Mouse (Mus musculus) thymus, postnatal 10 days (tissue): ENCODE measurements around the gene Gm17606.
"Not testable (repeated sequence)": the region's sequence is repeated elsewhere in the genome, so short reads cannot be mapped to it uniquely, and the experiment has no call there.

Source experiments
- DNase-seq, 2 experiments: peaks; one replicate each; pipeline ENCODE4 v3.0.0; 2021; ENCODE audit warnings: low spot score in 2 of 2

The Gm17606 gene

GRCm38 (mm10) chr14:54640946-54641304 lies at the start of gene Gm17606:
Gm17606 (plus strand) TSS chr14:54640952.
- no peak for DNase-seq

- DNase-seq, result no peak
Measured at GRCm38 (mm10) chr14:54591056-54591455, 49.7 kb upstream of the Gm17606 start.

GRCm38 (mm10) chr14:54592319-54592934 lies 48.3 kb upstream of the Gm17606 start:
- no peak for DNase-seq

GRCm38 (mm10) chr14:54594055-54594454 lies 46.7 kb upstream of the Gm17606 start:
- DNase-seq, result no peak

- DNase-seq, result no peak
Measured at GRCm38 (mm10) chr14:54594631-54595414, 45.9 kb upstream of the Gm17606 start.

GRCm38 (mm10) chr14:54597084-54597483 lies 43.7 kb upstream of the Gm17606 start:
- no peak for DNase-seq

- no peak for DNase-seq
Measured at GRCm38 (mm10) chr14:54601601-54602000, 39.2 kb upstream of the Gm17606 start.

GRCm38 (mm10) chr14:54602613-54603012 lies 38.1 kb upstream of the Gm17606 start:
- no peak for DNase-seq

- DNase-seq, result peak; percentile 92 to 96
Measured at GRCm38 (mm10) chr14:54603038-54603654, 37.6 kb upstream of the Gm17606 start.

GRCm38 (mm10) chr14:54603686-54604085 lies 37.1 kb upstream of the Gm17606 start:
- no peak for DNase-seq

- DNase-seq, result peak; percentile 59 to 82
Measured at GRCm38 (mm10) chr14:54605752-54606321, 34.9 kb upstream of the Gm17606 start, which contains the start of gene 4931414P19Rik. 4931414P19Rik (minus strand) TSS chr14:54605993.

- DNase-seq, result no peak
Measured at GRCm38 (mm10) chr14:54607226-54607625, 33.5 kb upstream of the Gm17606 start.

- DNase-seq, result no peak
Measured at GRCm38 (mm10) chr14:54609245-54609644, 31.5 kb upstream of the Gm17606 start.

GRCm38 (mm10) chr14:54609962-54610361 lies 30.8 kb upstream of the Gm17606 start:
- DNase-seq, result peak in 1 of 2 experiments; percentile 44

GRCm38 (mm10) chr14:54610648-54611047 lies 30.1 kb upstream of the Gm17606 start:
- no peak for DNase-seq

GRCm38 (mm10) chr14:54614130-54614529 lies 26.6 kb upstream of the Gm17606 start:
- DNase-seq, result not testable (repeated sequence)

GRCm38 (mm10) chr14:54616226-54616825 lies 24.4 kb upstream of the Gm17606 start:
- DNase-seq, result no peak

- no peak for DNase-seq
Measured at GRCm38 (mm10) chr14:54617152-54617896, 23.4 kb upstream of the Gm17606 start.

GRCm38 (mm10) chr14:54617897-54618365 lies 22.8 kb upstream of the Gm17606 start, which contains the start of gene Psmb5:
Psmb5 (minus strand) TSS chr14:54618022.
- peak; percentile 80 to 85 for DNase-seq

- no peak for DNase-seq
Measured at GRCm38 (mm10) chr14:54621133-54621532, 19.6 kb upstream of the Gm17606 start, which contains the start of gene Psmb11. Psmb11 (plus strand) TSS chr14:54621433.

- DNase-seq, result no peak
Measured at GRCm38 (mm10) chr14:54623334-54623733, 17.4 kb upstream of the Gm17606 start.
